Mouse (Mus musculus): ENCODE measurements around the gene Actr10.

GRCm38 (mm10) chr12:70944181-70944580, 6.5 kb downstream of the Actr10 start:
- TF ChIP-seq MAZ (IDR thresholded peaks at IDR 0.05; ENCODE audit: low read depth, low read length): no peak
- no peak for TF ChIP-seq RAD21 (IDR thresholded peaks at IDR 0.05; ENCODE audit: low read depth, low read length)
- no peak for TF ChIP-seq POLR2AphosphoS2 (IDR thresholded peaks at IDR 0.05; ENCODE audit: low read depth, low read length)
- no peak for TF ChIP-seq CHD1 (IDR thresholded peaks at IDR 0.05; ENCODE audit: low read depth, low read length)
- no peak for TF ChIP-seq UBTF (IDR thresholded peaks at IDR 0.05; ENCODE audit: low read depth, low read length)
- no peak for TF ChIP-seq CTCF (conservative IDR thresholded peaks at IDR 0.05 in 1 of 2, IDR thresholded peaks at IDR 0.05 in 1 of 2; ENCODE audit: low read depth in 2 of 2, low read length in 2 of 2)
- TF ChIP-seq TCF12 (IDR thresholded peaks at IDR 0.05; ENCODE audit: low read depth, low read length): no peak
- TF ChIP-seq ZKSCAN1 (IDR thresholded peaks at IDR 0.05; ENCODE audit: borderline replicate concordance, low read depth, low read length): no peak
- no peak for TF ChIP-seq POLR2A (IDR thresholded peaks at IDR 0.05; ENCODE audit: low read depth, low read length)
